Mouse (Mus musculus): Measurements from ENCODE around the gene Bcl11b.

- no peak for TF ChIP-seq POLR2A (IDR thresholded peaks at IDR 0.05; ENCODE audit: low read depth, low read length)
- no peak for TF ChIP-seq CTCF (IDR thresholded peaks at IDR 0.05; ENCODE audit: extremely low read depth, insufficient read depth, insufficient read length, insufficient replicate concordance)
Observed at GRCm38 (mm10) chr12:107973556-107974140, 29.8 kb downstream of the Bcl11b start.

All from spleen, adult 2 months (tissue).